Comparison of ENCODE assay signal across 14 mouse cellular contexts in the genomic region with DNA sequence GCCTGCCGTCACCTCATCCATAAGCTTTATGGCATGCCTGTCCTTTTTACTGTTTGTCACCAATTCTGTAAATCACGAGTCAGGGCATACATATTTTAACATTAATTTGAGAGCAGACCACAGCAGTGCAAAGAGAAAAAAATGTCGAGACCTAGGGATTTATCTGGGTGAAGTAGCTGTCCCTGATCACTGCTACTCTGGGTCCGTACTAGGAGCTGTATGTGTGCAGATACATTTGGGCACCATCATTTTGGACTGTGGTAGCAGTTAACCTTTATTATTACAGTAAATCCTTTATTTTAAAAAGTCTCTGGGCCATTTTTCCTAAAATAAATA.
DNase-seq lines count a peak whose midpoint lies in the region; ATAC-seq and TF ChIP-seq lines count a peak whose summit lies in the region.
"Had no signal": no experiment of that assay in that cellular context is flagged by ENCODE, and none has a peak within 500 bp of the region (broad histone marks: within the 10 kb centered on the region; RNA-seq: fewer than 3 reads in every experiment).

No protein-coding gene starts in this region.

- peak; percentile 41; the same call in 1 of the 2 replicates for ATAC-seq in forebrain, embryonic 15.5 days (replicated peaks)
- peak; percentile 25; the same call in 1 of the 2 replicates for ATAC-seq in midbrain, embryonic 12.5 days (ENCODE audit: low FRiP score, low read depth)
- peak; percentile 52 for ATAC-seq in neural tube, embryonic 15.5 days (ENCODE audit: low FRiP score)
- no peak for ATAC-seq in cerebellum, adult (ENCODE audit: insufficient number of reproducible peaks, low FRiP score, low TSS enrichment)

- 13% methylated on average over 4 of the region's 4 CpGs for WGBS in forebrain, embryonic 15.5 days
- WGBS in midbrain, embryonic 12.5 days, result 43% methylated on average over 4 of the region's 4 CpGs
- WGBS in neural tube, embryonic 15.5 days, result 8% methylated on average over 4 of the region's 4 CpGs

- H3K27me3 ChIP-seq in forebrain, embryonic 15.5 days, result no peaks in the 10 kb centered on the region
- H3K27me3 ChIP-seq in midbrain, embryonic 12.5 days, result no peaks in the 10 kb centered on the region
- H3K27me3 ChIP-seq in neural tube, embryonic 15.5 days (replicated peaks), result no peaks in the 10 kb centered on the region

- no peaks in the 10 kb centered on the region for H3K9me3 ChIP-seq in forebrain, embryonic 15.5 days
- no peaks in the 10 kb centered on the region for H3K9me3 ChIP-seq in midbrain, embryonic 12.5 days
- H3K9me3 ChIP-seq in neural tube, embryonic 15.5 days (replicated peaks), result no peaks in the 10 kb centered on the region
- H3K9me3 ChIP-seq: heart, embryonic 12.5 days had no signal

- no peaks in the 10 kb centered on the region for H3K36me3 ChIP-seq in forebrain, embryonic 15.5 days
- H3K36me3 ChIP-seq in midbrain, embryonic 12.5 days, result no peaks in the 10 kb centered on the region
- no peaks in the 10 kb centered on the region; the same call in 1 of the 2 replicates for H3K36me3 ChIP-seq in neural tube, embryonic 15.5 days
- H3K36me3 ChIP-seq: heart, embryonic 12.5 days had no signal

- H3K9ac ChIP-seq in forebrain, embryonic 15.5 days (replicated peaks), result peak overlapping the region; percentile 17; the same call in 1 of the 2 replicates
- no peak overlapping the region for H3K9ac ChIP-seq in midbrain, embryonic 12.5 days (replicated peaks)
- peak overlapping the region; percentile 24; the same call in 1 of the 2 replicates for H3K9ac ChIP-seq in neural tube, embryonic 15.5 days (replicated peaks)
- H3K9ac ChIP-seq: heart, embryonic 12.5 days; liver, embryonic 14.5 days had no signal

- no peak for TF ChIP-seq CTCF in left cerebral cortex, adult 2 months (IDR thresholded peaks at IDR 0.05)

- peak overlapping the region; percentile 24; the same call in 1 of the 2 replicates for H3K27ac ChIP-seq in left cerebral cortex, adult 2 months
- peak overlapping the region; percentile 95 for H3K27ac ChIP-seq in forebrain, embryonic 15.5 days (replicated peaks)
- H3K27ac ChIP-seq in midbrain, embryonic 12.5 days (replicated peaks), result peak overlapping the region; percentile 83
- H3K27ac ChIP-seq in neural tube, embryonic 15.5 days (replicated peaks), result peak overlapping the region; percentile 83
- H3K27ac ChIP-seq: liver, embryonic 14.5 days; stomach, postnatal 0 days had no signal

- no peak overlapping the region; the same call in 1 of the 2 replicates for H3K4me3 ChIP-seq in left cerebral cortex, adult 2 months
- H3K4me3 ChIP-seq in forebrain, embryonic 15.5 days, result no peak overlapping the region
- H3K4me3 ChIP-seq in midbrain, embryonic 12.5 days, result no peak overlapping the region
- H3K4me3 ChIP-seq in neural tube, embryonic 15.5 days (replicated peaks), result no peak overlapping the region
- H3K4me3 ChIP-seq: heart, embryonic 12.5 days had no signal

- H3K4me1 ChIP-seq in forebrain, embryonic 15.5 days, result peaks cover 39% of the 10 kb centered on the region
- H3K4me1 ChIP-seq in midbrain, embryonic 12.5 days, result peaks cover 20% of the 10 kb centered on the region
- peaks cover 45% of the 10 kb centered on the region for H3K4me1 ChIP-seq in neural tube, embryonic 15.5 days

- intact Hi-C loops in left cerebral cortex, adult 2 months (cut with DNase I), result no loop called here
- intact Hi-C loops in left cerebral cortex, postnatal 10 days (cut with DNase I), result no loop called here

- peak overlapping the region; percentile 37 for H3K4me2 ChIP-seq in forebrain, embryonic 15.5 days (replicated peaks)
- H3K4me2 ChIP-seq in midbrain, embryonic 12.5 days (replicated peaks), result peak overlapping the region; percentile 3; the same call in 1 of the 2 replicates
- peak overlapping the region; percentile 40 for H3K4me2 ChIP-seq in neural tube, embryonic 15.5 days
- H3K4me2 ChIP-seq: heart, embryonic 12.5 days had no signal

- no peak for DNase-seq in left cerebral cortex, adult 2 months (ENCODE audit: extremely low spot score in 1 of 2, low spot score in 2 of 2)
- no peak for DNase-seq in left cerebral cortex, postnatal 10 days (ENCODE audit: extremely low spot score in 1 of 2, low spot score in 2 of 2)
- DNase-seq in Muller cell, postnatal 12 days (ENCODE audit: inconsistent ontology term), result no peak
- DNase-seq: gastrocnemius, postnatal 14 days; heart, postnatal 36 days; kidney, postnatal 25 days; lung, postnatal 10 days had no signal

Comparison
In these comparisons a context has a peak if more than half of its experiments do, and no peak if none do; other contexts are left out.
1. H3K27ac ChIP-seq: peak in every context shown above with its lines; median percentile 95 in forebrain, embryonic 15.5 days; 83 in midbrain, embryonic 12.5 days; 83 in neural tube, embryonic 15.5 days; 24 in left cerebral cortex, adult 2 months.